Mouse (Mus musculus) CD4-positive helper T cell, adult 2 months (primary cell): Measurements from ENCODE around the gene Reg1.
"Not testable (repeated sequence)": the region's sequence is repeated elsewhere in the genome, so short reads cannot be mapped to it uniquely, and the experiment has no call there.

Experiments
- DNase-seq: peaks from one replicate; pipeline ENCODE4 v3.0.0-alpha.2; 2012; ENCODE audit warnings: low read depth, missing footprints, low spot score

Gene Reg1

GRCm38 (mm10) chr6:78422411-78422810, at the start of gene Reg1:
TSS of gene Reg1 (plus strand) at chr6:78422711.
- DNase-seq: not testable (repeated sequence)

GRCm38 (mm10) chr6:78378765-78379164, 43.7 kb upstream of the Reg1 start, which contains the start of gene Reg3d:
TSS of gene Reg3d (minus strand) at chr6:78378865.
- DNase-seq: no peak

DNA sequence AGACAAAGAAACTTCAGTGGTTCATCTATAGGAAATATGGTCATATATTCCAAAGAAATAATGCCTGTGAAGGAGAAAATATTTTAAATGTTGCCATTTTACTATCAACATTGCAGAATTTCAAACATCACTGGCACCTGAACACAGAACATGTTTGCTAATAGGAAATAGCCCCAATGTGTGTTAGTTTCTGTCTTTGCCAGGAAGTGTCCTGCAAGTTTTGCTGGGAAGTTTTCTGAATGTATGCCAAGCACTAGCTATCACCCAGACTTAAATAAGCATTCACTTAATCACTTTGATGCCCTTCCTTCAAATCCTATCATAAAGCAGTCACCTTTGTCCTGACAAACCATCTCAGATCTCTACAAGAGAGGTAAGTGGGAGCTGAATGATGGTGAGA, 42.1 kb upstream of the Reg1 start, which contains the start of gene Reg3a:
Reg3a (plus strand) TSS at position 301 of the 400 bp plus-strand sequence.
- no peak for DNase-seq

- DNase-seq: no peak
Observed at GRCm38 (mm10) chr6:78385609-78386008, 36.9 kb upstream of the Reg1 start.

DNA sequence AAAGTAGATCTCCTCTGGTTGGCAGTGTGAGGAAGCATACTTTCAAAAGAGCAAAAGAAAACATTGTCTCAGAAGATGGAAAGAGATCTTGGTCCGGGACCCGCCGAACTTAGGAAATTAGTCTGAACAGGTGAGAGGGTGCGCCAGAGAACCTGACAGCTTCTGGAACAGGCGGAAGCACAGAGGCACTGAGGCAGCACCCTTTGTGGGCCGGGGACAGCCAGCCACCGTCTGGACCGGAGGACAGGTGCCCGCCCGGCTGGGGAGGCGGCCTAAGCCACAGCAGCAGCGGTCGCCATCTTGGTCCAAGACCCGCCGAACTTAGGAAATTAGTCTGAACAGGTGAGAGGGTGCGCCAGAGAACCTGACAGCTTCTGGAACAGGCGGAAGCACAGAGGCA, 27.2 kb upstream of the Reg1 start, which contains the start of gene Reg2:
Reg2 (plus strand) TSS at position 301 of the 400 bp plus-strand sequence.
- DNase-seq: not testable (repeated sequence)

GRCm38 (mm10) chr6:78425497-78425896, 3.0 kb downstream of the Reg1 start:
- no peak for DNase-seq

DNA sequence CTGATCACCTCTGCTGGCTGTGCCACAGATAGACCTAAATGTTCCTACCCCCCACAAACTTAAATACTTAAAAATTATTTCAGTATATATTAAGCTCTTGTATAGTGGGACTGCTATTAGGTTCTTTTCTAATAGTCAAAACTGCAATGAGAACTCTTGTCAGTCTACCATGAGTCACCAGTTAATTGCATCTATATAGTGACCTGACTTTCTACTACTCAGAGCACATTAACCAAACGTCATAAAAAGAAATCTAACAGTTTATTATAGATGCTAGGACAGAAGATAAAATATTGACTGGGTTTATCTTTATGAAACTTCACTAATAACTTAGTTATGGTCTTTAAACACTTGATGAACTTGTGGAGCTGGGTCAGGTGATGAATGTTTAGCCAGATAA, 24.7 kb downstream of the Reg1 start:
- DNase-seq: no peak

DNA sequence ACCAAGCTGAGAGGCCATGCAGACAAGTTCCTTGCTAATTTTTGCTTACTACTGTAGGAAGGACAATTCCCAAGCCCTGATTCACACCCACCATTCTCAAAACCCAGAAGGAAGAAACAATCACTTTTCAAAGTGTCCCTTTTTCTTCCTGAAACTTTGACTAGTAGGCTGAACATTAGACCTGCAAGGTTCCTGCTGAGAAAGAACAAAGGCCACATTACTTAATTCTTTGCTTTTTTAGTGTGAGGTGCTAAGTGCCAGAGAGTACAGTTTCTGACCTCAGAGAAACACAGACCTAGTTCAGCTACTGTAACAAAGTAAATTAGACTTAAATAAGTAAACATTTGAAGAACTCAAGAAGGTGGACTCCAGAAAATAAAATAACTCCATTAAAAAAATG, 25.9 kb downstream of the Reg1 start:
- DNase-seq: no peak

GRCm38 (mm10) chr6:78452804-78453203, 30.3 kb downstream of the Reg1 start:
- DNase-seq: no peak

DNA sequence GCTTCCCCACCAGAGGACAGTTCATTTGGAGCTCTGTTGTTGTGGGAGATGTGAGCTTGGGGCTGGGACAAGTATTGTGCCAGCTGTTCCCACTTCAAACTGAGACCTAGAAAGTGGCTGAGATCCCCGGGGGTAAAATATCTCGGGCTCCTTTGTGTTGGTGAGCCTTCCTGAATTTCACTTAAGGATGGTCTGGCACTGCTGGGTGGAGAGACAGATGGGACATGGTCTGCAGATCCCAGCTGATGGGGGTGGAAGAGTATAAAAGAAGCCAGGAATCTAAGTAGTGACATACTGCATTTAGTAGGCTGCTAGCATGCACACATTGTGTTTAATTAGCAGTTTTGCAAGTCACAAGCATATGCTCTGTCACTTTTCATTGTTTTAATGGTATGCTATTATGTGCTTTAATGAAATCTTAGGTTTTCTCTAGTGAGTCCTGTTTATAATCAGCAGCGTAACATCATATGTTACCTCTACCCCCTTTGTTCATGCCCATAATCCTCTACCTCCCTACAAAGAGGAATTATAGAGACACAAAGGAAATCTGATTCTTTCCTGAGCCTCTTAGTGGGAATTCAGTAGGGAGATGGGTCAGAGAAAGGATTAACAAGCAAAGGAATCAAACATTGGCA, 37.8 kb downstream of the Reg1 start:
- no peak for DNase-seq

GRCm38 (mm10) chr6:78462360-78462759, 39.8 kb downstream of the Reg1 start:
- no peak for DNase-seq

GRCm38 (mm10) chr6:78463266-78463665, 40.8 kb downstream of the Reg1 start:
- no peak for DNase-seq

DNA sequence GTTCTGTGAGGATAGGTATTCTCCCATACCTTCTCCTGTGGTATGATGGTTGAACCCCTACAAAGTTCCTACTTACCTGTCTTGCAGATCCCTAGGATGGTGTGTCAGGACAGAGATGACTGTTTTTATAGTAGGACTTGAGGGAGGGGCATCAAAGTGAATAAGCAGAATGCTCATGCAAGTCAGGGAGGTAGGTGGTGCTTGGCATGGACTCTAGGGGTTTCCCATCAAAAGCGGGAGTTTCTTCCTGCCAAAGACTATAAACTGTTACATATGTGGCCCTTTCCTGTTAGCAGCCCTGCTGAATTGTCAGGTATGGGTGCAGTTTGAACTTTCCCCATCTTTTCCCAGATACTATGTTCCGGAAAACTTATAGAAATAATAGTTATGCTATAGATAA, 46.3 kb downstream of the Reg1 start, which contains the start of gene Reg3g:
Reg3g (minus strand) TSS at position 101 of the 400 bp plus-strand sequence.
- DNase-seq: no peak

- no peak for DNase-seq
Observed at GRCm38 (mm10) chr6:78469287-78469686, 46.8 kb downstream of the Reg1 start.
